Mouse (Mus musculus) forebrain, embryonic 14.5 days (tissue): Measurements from ENCODE around the gene Dnaja3. TPM values are rescaled to one million over a fixed set of nuclear protein-coding genes. Genes with fewer than 3 reads are reported as not detected.

Experiments
- ATAC-seq: fragments of 200-750 bp; cut with Nextera tagmentation; 2 replicates; pipeline ENCODE4 v1.8.0; 2017; ENCODE audit warnings: mild to moderate bottlenecking, moderate library complexity
- DNase-seq: peaks from one replicate; pipeline ENCODE4 v3.0.0-alpha.2; 2015; ENCODE audit warnings: low spot score
- H3K27ac ChIP-seq: fragments of 300-500 bp; sonication (generic); 2 replicates; pipeline ENCODE4 v1.5.1; 2014; ENCODE audit warnings: low read depth, mild to moderate bottlenecking, control low read depth, low read length, moderate library complexity
- H3K27me3 ChIP-seq: fragments of 300-500 bp; sonication (generic); replicated peaks from 2 replicates; pipeline ENCODE4 v1.6.1; 2014; ENCODE audit warnings: low read length, control low read depth, mixed read lengths; ENCODE audit not compliant: control insufficient read depth, insufficient read depth
- H3K36me3 ChIP-seq: fragments of 300-500 bp; sonication (generic); 2 replicates; pipeline ENCODE4 v1.6.1; 2014; ENCODE audit warnings: low read length, control low read depth; ENCODE audit not compliant: control insufficient read depth, insufficient read depth
- H3K4me1 ChIP-seq: fragments of 300-500 bp; sonication (generic); 2 replicates; pipeline ENCODE4 v1.6.1; 2014; ENCODE audit warnings: antibody characterized with exemption, low read length, control low read depth; ENCODE audit not compliant: control insufficient read depth, insufficient read depth
- H3K4me2 ChIP-seq: fragments of 300-500 bp; sonication (generic); 2 replicates; pipeline ENCODE4 v1.6.1; 2014; ENCODE audit warnings: mild to moderate bottlenecking, control low read depth, low read length
- H3K4me3 ChIP-seq: fragments of 300-500 bp; sonication (generic); 2 replicates; pipeline ENCODE4 v1.5.1; 2014; ENCODE audit warnings: low read depth, low read length, control low read depth
- H3K9ac ChIP-seq: fragments of 300-500 bp; sonication (generic); 2 replicates; pipeline ENCODE4 v1.6.1; 2014; ENCODE audit warnings: mild to moderate bottlenecking, low read length, control low read depth, moderate library complexity
- H3K9me3 ChIP-seq: fragments of 300-500 bp; sonication (generic); replicated peaks from 2 replicates; pipeline ENCODE4 v1.6.1; 2016; ENCODE audit warnings: low read length, control low read depth, mixed read lengths; ENCODE audit not compliant: control insufficient read depth
- WGBS: fragments of 180-500 bp; shearing (Covaris S2); extraction: QIAGEN DNeasy Blood & Tissue Kit; methylation state at CpG from one replicate; pipeline ENCODE4 v1.1.7; 2014; 5-methylcytosine and 5-hydroxymethylcytosine counted together
- polyA plus RNA-seq: library from polyadenylated mRNA; unstranded; fragments of >200 nt; fragmentation: Nextera tagmentation; extraction: Ambion mirVana; gene quantifications from 2 replicates; pipeline ENCODE4 v1.2.1, GENCODE M21; 2014

The Dnaja3 gene
- polyA plus RNA-seq, 1 experiment from 2014 or later: 39.7 TPM

DNA sequence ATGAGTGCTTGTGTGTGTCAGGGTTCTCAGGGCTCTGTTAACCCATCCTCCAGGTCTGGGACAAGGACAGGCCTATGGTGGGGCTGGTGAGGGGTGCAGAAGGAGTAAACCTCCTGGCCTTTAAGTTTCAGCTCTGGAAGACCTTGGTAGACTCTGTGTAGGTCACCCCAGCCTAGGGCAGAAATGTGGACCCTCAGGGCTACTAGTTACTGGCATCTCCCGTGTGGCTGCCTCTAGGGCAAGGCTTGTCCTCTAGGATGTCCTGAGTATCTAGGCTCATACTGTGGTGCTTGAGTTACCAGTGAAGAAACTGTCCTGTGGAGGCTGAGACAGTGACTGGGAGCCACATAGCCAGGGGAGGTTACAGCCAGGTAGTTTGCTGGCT is 36.3 kb upstream of the Dnaja3 start:
- WGBS: 76% methylated on average over 1 of the region's 1 CpGs
- Histone ChIP-seq H3K4me1 (peaks cover 34% of the 10 kb centered on the region), H3K9me3 (no peaks in the 10 kb centered on the region), H3K27ac (0 out of 2 replicates have a peak overlapping the region, but pooled peaks have one; percentile 30), H3K9ac (no peak overlapping the region), H3K4me3 (no peak overlapping the region), H3K27me3 (no peaks in the 10 kb centered on the region), H3K4me2 (no peak overlapping the region), H3K36me3 (peaks cover under 1% of the 10 kb centered on the region; the same call in 1 of the 2 replicates)
- DNase-seq (no peak), ATAC-seq (no peak)

- ATAC-seq: no peak
- WGBS: 82% methylated on average over 11 of the region's 11 CpGs
- DNase-seq: no peak
- no peak overlapping the region for H3K4me3 ChIP-seq
- H3K27me3 ChIP-seq: no peaks in the 10 kb centered on the region
- H3K4me2 ChIP-seq: no peak overlapping the region
- no peaks in the 10 kb centered on the region for H3K9me3 ChIP-seq
- peaks cover 8% of the 10 kb centered on the region for H3K36me3 ChIP-seq
- no peak overlapping the region for H3K27ac ChIP-seq
- peaks cover 26% of the 10 kb centered on the region for H3K4me1 ChIP-seq
- H3K9ac ChIP-seq: no peak overlapping the region; the same call in 1 of the 2 replicates
Observed at GRCm38 (mm10) chr16:4604293-4604837, 35.4 kb upstream of the Dnaja3 start.

DNA sequence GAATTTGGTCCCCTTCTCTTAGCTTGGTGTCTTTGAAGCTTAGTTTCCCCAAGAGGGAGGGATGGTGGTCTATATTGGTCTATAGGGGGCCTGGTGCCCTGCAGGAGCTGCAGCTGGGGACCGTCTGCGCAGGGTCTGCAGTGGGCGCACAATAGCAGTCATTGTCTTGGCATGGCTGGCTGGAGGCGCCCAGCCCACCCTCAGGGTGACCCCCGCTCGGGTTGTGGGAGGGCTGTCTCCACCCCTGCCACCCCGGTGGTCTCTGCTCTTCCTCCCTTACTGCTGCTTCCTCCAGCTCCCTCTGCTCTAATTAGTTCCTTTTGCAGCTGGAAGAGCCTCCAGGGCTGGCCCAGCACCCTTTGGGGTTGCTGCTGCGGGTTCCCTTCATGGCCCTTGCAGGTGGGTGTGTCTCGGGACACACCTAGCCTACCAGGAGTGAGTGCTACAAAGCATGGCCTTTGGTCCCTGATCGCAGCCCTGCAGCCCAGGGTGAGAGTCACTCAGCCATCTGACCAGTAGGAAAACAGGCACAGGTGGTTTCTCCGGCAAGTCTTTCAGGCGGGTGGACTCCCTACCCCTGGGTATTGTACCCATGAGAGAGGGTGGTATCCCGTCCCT is 34.2 kb upstream of the Dnaja3 start:
- H3K9ac ChIP-seq: no peak overlapping the region
- no peak overlapping the region for H3K4me2 ChIP-seq
- WGBS: 50% methylated on average over 13 of the region's 13 CpGs
- no peak overlapping the region for H3K4me3 ChIP-seq
- H3K27me3 ChIP-seq: no peaks in the 10 kb centered on the region
- peaks cover 18% of the 10 kb centered on the region for H3K36me3 ChIP-seq
- no peak for DNase-seq
- H3K9me3 ChIP-seq: no peaks in the 10 kb centered on the region
- ATAC-seq: no peak
- peaks cover 26% of the 10 kb centered on the region for H3K4me1 ChIP-seq
- peak overlapping the region; percentile 44; the same call in 1 of the 2 replicates for H3K27ac ChIP-seq

- WGBS: 59% methylated on average over 5 of the region's 5 CpGs
- no peak overlapping the region for H3K4me2 ChIP-seq
- no peak overlapping the region for H3K4me3 ChIP-seq
- H3K27ac ChIP-seq: no peak overlapping the region
- no peaks in the 10 kb centered on the region for H3K9me3 ChIP-seq
- H3K36me3 ChIP-seq: peaks cover 27% of the 10 kb centered on the region
- H3K9ac ChIP-seq: no peak overlapping the region
- DNase-seq (peak; percentile 49), ATAC-seq (no peak)
- peaks cover 26% of the 10 kb centered on the region for H3K4me1 ChIP-seq
- H3K27me3 ChIP-seq: no peaks in the 10 kb centered on the region
Observed at GRCm38 (mm10) chr16:4606431-4607084, 33.2 kb upstream of the Dnaja3 start.

DNA sequence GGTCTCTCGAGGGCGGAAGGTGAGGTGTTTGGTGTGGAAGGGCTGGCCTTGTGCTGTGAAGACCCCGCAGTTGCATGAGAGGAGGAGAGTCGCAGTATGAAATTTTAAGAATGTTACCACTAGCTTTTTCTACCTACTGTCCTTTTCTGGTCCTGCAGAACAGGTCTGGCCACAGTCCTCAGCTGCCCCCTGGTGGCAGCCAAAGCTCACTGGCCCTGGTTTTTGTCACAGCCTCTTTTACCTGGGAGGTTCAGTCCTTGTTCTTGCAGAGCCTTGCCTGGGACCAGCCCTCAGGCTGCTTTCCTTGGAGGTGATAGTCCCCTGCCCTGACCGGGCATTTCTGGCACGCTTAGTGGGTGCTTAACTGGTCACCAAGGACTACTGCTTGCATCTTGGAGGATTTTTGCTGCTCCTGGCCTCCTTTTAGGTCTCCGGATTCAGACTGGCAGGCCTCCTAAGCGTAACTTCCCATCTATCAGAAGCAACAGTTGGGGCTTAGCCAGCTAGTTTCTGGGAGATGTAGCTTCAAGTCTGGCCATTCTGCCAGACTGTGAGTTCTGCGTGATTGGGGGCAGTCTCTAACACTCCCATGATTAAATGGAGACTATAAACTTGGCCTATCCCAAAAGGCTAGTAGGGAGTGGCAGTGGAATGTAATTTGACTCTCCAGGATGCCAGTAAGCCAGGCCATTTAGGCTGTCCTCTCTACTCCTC is 31.8 kb upstream of the Dnaja3 start:
- Histone ChIP-seq H3K9ac (no peak overlapping the region), H3K27ac (no peak overlapping the region), H3K36me3 (peaks cover 40% of the 10 kb centered on the region), H3K4me2 (no peak overlapping the region), H3K27me3 (no peaks in the 10 kb centered on the region), H3K4me3 (no peak overlapping the region), H3K9me3 (no peaks in the 10 kb centered on the region), H3K4me1 (peaks cover 17% of the 10 kb centered on the region)
- DNase-seq (peak; percentile 85), ATAC-seq (peak; percentile 70)
- 58% methylated on average over 9 of the region's 9 CpGs for WGBS

- H3K4me3 ChIP-seq: no peak overlapping the region
- no peaks in the 10 kb centered on the region for H3K27me3 ChIP-seq
- no peak for ATAC-seq
- H3K9me3 ChIP-seq: no peaks in the 10 kb centered on the region
- no peak overlapping the region for H3K9ac ChIP-seq
- DNase-seq: no peak
- peaks cover 46% of the 10 kb centered on the region for H3K36me3 ChIP-seq
- peaks cover 15% of the 10 kb centered on the region for H3K4me1 ChIP-seq
- H3K27ac ChIP-seq: no peak overlapping the region
- no peak overlapping the region for H3K4me2 ChIP-seq
- WGBS: 90% methylated on average over 19 of the region's 19 CpGs
Observed at GRCm38 (mm10) chr16:4608532-4609059, 31.2 kb upstream of the Dnaja3 start.

DNA sequence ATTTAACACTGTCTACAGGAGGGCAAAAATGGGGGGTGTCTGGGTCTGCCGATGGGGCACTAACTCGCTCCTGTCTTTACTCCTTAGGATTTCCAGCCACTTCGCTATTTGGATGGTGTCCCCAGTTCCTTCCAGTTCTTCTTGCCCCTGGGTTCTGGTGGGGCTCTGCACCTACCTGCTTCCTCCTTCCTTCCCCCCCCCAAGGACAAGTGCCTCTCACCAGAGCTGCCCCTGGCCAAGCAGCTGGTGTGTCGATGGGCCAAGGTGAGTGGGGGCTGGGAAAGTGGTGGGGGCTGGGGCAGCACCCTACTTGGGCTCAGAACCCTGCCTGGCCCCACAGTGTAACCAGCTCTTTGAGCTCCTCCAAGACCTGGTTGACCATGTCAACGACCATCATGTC is 28.6 kb upstream of the Dnaja3 start:
- no peak overlapping the region for H3K27ac ChIP-seq
- H3K9me3 ChIP-seq: no peaks in the 10 kb centered on the region
- 86% methylated on average over 5 of the region's 5 CpGs for WGBS
- H3K36me3 ChIP-seq: peaks cover 72% of the 10 kb centered on the region
- no peak for DNase-seq
- H3K9ac ChIP-seq: no peak overlapping the region
- H3K4me3 ChIP-seq: no peak overlapping the region
- no peak for ATAC-seq
- no peaks in the 10 kb centered on the region for H3K27me3 ChIP-seq
- peaks cover 5% of the 10 kb centered on the region for H3K4me1 ChIP-seq
- no peak overlapping the region for H3K4me2 ChIP-seq

- 92% methylated on average over 7 of the region's 7 CpGs for WGBS
- Histone ChIP-seq H3K36me3 (peaks cover 77% of the 10 kb centered on the region), H3K9me3 (no peaks in the 10 kb centered on the region), H3K9ac (no peak overlapping the region), H3K27ac (no peak overlapping the region), H3K27me3 (no peaks in the 10 kb centered on the region), H3K4me1 (peaks cover under 1% of the 10 kb centered on the region; the same call in 1 of the 2 replicates), H3K4me2 (no peak overlapping the region), H3K4me3 (no peak overlapping the region)
- ATAC-seq (no peak), DNase-seq (no peak)
Observed at GRCm38 (mm10) chr16:4611676-4612075, 28.1 kb upstream of the Dnaja3 start.
